In genomic region chr8:64369973-64370372, GRCm38 (mm10) we compare ENCODE assay signal across 14 mouse cellular contexts.
A peak's percentile ranks its signal among the peaks of the same experiment; 100 is the strongest.
DNase-seq lines count a peak whose midpoint lies in the region; ATAC-seq and TF ChIP-seq lines count a peak whose summit lies in the region.
"Had no signal": no experiment of that assay in that cellular context is flagged by ENCODE, and none has a peak within 500 bp of the region (broad histone marks: within the 10 kb centered on the region; RNA-seq: fewer than 3 reads in every experiment).

No protein-coding gene starts in this region.

- WGBS in kidney, postnatal 0 days: 13% methylated on average over 6 of the region's 6 CpGs
- 7% methylated on average over 6 of the region's 6 CpGs for WGBS in intestine, embryonic 16.5 days

- H3K27me3 ChIP-seq in kidney, postnatal 0 days (ENCODE audit: insufficient read depth, low read length): no peaks in the 10 kb centered on the region
- no peaks in the 10 kb centered on the region for H3K27me3 ChIP-seq in intestine, embryonic 16.5 days (replicated peaks; ENCODE audit: control insufficient read depth, insufficient read depth, low read length)
- H3K27me3 ChIP-seq: forebrain, embryonic 13.5 days; Patski had no signal

- no peak overlapping the region for H3K4me2 ChIP-seq in kidney, postnatal 0 days (ENCODE audit: low read length)
- H3K4me2 ChIP-seq in intestine, embryonic 16.5 days (ENCODE audit: low read depth, low read length): no peak overlapping the region
- H3K4me2 ChIP-seq: forebrain, embryonic 13.5 days had no signal

- no peaks in the 10 kb centered on the region for H3K4me1 ChIP-seq in kidney, postnatal 0 days (replicated peaks; ENCODE audit: insufficient read depth, low read length)
- H3K4me1 ChIP-seq in intestine, embryonic 16.5 days (ENCODE audit: control insufficient read depth, insufficient read depth, low read length): no peaks in the 10 kb centered on the region; the same call in 1 of the 2 replicates

- H3K27ac ChIP-seq in kidney, postnatal 0 days: no peak overlapping the region
- H3K27ac ChIP-seq in intestine, embryonic 16.5 days (ENCODE audit: low read length): no peak overlapping the region
- H3K27ac ChIP-seq: forebrain, embryonic 13.5 days; left cerebral cortex, adult 2 months had no signal

- H3K9me3 ChIP-seq in kidney, postnatal 0 days (replicated peaks; ENCODE audit: low read length): no peaks in the 10 kb centered on the region
- no peaks in the 10 kb centered on the region for H3K9me3 ChIP-seq in intestine, embryonic 16.5 days (ENCODE audit: control insufficient read depth, low read length)
- H3K9me3 ChIP-seq: forebrain, embryonic 13.5 days had no signal

- DNase-seq in embryo, embryonic 10 days (ENCODE audit: low spot score): peak; percentile 21
- no peak for DNase-seq in embryo, embryonic 10.5 days (ENCODE audit: low spot score)
- peak; percentile 19 for DNase-seq in kidney, postnatal 0 days (ENCODE audit: low spot score)
- DNase-seq in kidney, adult 8-10 months: no peak
- DNase-seq in ES-CJ7 (ENCODE audit: low read depth, low spot score): peak; percentile 49
- DNase-seq in layer of hippocampus, adult 9-10 months (ENCODE audit: low spot score): no peak
- DNase-seq in left cerebral cortex, adult 11 months (ENCODE audit: low spot score): no peak
- DNase-seq: gastrocnemius, postnatal 14 days; midbrain, embryonic 14.5 days; spleen, adult 18-20 months had no signal

- no peak overlapping the region for H3K4me3 ChIP-seq in kidney, postnatal 0 days (replicated peaks; ENCODE audit: low read depth, low read length)
- no peak overlapping the region for H3K4me3 ChIP-seq in intestine, embryonic 16.5 days (ENCODE audit: low read length)
- H3K4me3 ChIP-seq: forebrain, embryonic 13.5 days; left cerebral cortex, adult 2 months had no signal

- no peaks in the 10 kb centered on the region for H3K36me3 ChIP-seq in kidney, postnatal 0 days (ENCODE audit: insufficient read depth, low read length)
- no peaks in the 10 kb centered on the region for H3K36me3 ChIP-seq in intestine, embryonic 16.5 days (ENCODE audit: control insufficient read depth, insufficient read depth, low read length)

- ATAC-seq in kidney, postnatal 0 days (replicated peaks; ENCODE audit: low FRiP score, low read depth): no peak
- ATAC-seq in intestine, embryonic 16.5 days: peak; percentile 44; the same call in 1 of the 2 replicates
- ATAC-seq: forebrain, embryonic 13.5 days; Patski had no signal

- no peak for TF ChIP-seq CTCF in kidney, postnatal 0 days (IDR thresholded peaks at IDR 0.05; ENCODE audit: low read depth)

- H3K9ac ChIP-seq in kidney, postnatal 0 days (ENCODE audit: low read depth, low read length): no peak overlapping the region
- no peak overlapping the region for H3K9ac ChIP-seq in intestine, embryonic 16.5 days (ENCODE audit: low read depth, low read length)
- H3K9ac ChIP-seq: forebrain, embryonic 13.5 days had no signal

Comparison
In these comparisons a context has a peak if more than half of its experiments do, and no peak if none do; other contexts are left out.
1. DNase-seq: peak in embryo, embryonic 10 days (single experiment), kidney, postnatal 0 days (single experiment) and ES-CJ7 (single experiment); none in embryo, embryonic 10.5 days (single experiment), kidney, adult 8-10 months (0 of 2), layer of hippocampus, adult 9-10 months (single experiment) and left cerebral cortex, adult 11 months (single experiment).